Mouse (Mus musculus) central nervous system, embryonic 18 days (tissue): ENCODE data around the gene Med18. TPM values are rescaled to one million over a fixed set of nuclear protein-coding genes. Genes with fewer than 3 reads are reported as not detected.

ENCODE experiments used
- polyA plus RNA-seq: library from polyadenylated mRNA; depleted of rRNA; stranded (reverse); fragments of >200 nt; gene quantifications from 2 replicates; pipeline ENCODE4 v1.2.3, GENCODE M21; 2012; rRNA removed

Gene Med18
- 5.1 and 5.5 TPM in 2 replicates for polyA plus RNA-seq

DNA sequence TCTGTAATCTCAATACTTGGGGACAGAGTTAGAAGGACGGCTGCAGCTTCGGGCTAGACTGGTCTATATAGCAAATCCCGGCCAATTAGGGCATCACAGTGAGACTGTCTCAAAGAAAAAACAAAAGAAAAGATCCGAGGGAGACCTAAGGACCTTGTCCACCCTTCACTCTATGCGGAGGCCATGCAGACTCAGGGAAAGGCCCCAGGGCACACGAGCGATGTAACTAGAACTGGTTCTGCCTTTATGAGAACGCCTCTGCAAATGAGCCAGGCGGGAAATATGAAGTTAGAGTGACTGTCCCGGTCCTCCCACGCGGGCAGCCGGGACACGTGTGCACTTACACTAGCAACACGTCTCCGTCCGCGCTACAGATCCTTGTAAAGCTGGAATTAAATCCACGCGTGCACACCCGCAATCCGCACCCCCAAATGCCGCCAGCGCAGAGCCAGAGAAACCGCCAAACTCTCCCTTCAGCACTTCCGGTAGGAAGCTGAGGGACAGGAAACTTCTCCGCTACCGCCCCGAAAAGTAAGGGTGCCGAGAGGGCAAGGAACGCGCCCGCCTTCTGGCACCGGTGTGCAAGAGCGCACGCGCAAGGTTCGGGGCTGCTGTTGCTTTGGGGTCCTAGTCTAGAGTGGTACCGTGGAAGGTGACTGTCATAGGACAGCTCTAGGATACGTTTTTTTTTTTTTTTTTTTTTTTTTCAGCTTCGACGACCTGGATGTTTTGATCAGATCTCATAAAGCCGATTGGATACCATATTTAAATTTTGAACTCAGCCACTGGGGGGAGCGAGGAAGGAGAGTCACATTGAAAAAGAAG lies at the start of gene Med18:
Gene Med18 (minus strand): TSS at position 492 of the 825 bp plus-strand sequence.

DNA sequence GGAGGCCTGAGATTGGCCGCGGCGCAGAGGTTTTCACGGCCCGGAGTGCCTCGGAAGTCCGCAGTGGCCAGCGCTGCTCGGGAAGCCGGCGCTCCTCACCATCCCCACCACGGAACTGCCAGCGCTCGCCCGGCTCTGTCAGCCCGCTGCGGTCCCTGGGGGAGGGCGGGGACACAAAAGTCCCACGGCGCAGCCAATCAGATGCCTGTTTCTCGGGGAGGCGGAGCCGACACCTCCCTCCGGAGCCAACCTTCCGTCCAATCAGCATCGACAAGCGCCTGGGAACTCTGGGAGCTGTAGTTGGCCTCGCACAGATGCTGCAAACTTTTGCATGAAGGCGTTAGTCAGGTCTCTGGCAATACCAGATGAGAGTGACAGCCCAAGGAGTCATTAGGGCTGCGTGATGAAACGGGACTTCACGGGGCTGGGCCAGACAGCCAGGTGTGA lies 46.7 kb upstream of the Med18 start, which contains the start of gene Sesn2:
Gene Sesn2 (minus strand): TSS at position 150 of the 447 bp plus-strand sequence.

DNA sequence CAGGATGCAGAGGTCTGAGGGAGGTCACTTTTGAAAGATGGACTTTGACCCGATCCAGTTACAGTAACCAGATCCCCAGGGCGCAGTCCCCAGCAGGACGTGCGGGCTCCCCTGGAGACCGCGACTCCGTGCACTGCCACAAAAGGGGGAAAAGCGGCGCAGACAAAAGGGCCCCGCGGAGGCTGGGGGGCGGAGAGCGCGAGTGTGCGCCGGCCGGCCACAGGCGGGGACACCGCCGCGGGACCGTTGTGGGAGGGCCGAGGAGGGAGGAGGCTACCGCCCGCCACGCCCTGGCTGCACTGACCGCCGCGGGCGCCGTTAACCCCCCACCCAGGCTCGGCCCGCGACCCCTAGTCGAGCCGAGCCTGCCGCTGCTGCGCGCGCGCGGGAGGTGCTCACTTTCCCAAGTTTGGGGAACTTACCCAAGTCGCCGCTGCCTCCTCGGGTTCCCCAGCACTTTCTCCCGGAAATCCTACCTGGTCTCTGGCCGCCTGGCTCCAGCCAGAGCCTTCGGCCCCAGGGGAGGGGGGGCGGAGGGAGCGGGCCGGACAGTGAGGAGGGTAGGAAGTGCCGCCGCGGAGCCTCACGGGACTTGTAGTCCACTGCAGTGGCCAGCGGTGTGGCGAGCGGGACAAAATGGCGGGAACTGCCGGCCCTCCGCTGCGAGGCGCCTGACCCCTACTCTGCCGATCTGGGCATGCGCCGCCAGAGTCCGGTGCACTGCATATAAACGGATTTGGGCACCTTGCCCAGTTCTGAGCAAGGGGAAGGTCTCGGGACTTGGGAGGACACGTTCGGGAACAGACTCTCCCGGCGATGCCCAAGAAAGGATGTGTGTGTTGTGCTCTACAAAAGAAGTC lies 41.6 kb downstream of the Med18 start, which contains the start of gene Phactr4:
Gene Phactr4 (minus strand): TSS at position 567 of the 860 bp plus-strand sequence.

Other genes with a start within 250 kb of the Med18 start
- 26.1 and 27.9 TPM in 2 replicates for gene Gmeb1, start 202.3 kb downstream of the Med18 start, polyA plus RNA-seq
- gene Taf12, start 189.5 kb downstream of the Med18 start, polyA plus RNA-seq, result 24.1 and 24.3 TPM in 2 replicates
- gene Rab42, start 160.5 kb downstream of the Med18 start, polyA plus RNA-seq, result 2.0 TPM in 2 replicates
- 25.1 and 25.8 TPM in 2 replicates for gene Trnau1ap, start 134.4 kb downstream of the Med18 start, polyA plus RNA-seq
- gene Rcc1, start 110.3 kb downstream of the Med18 start, polyA plus RNA-seq, result 14.2 and 15.0 TPM in 2 replicates
- 7.2 and 7.6 TPM in 2 replicates for gene Phactr4, start 41.4 kb downstream of the Med18 start, polyA plus RNA-seq
- 4.8 and 5.4 TPM in 2 replicates for gene Sesn2, start 46.6 kb upstream of the Med18 start, polyA plus RNA-seq
- gene Atpif1, start 69.7 kb upstream of the Med18 start, polyA plus RNA-seq, result 1,218 and 1,264 TPM in 2 replicates
- 111 and 118 TPM in 2 replicates for gene Dnajc8, start 71.6 kb upstream of the Med18 start, polyA plus RNA-seq
- 0.32 and 0.35 TPM in 2 replicates for gene Ptafr, start 100.1 kb upstream of the Med18 start, polyA plus RNA-seq
- 23.3 and 24.0 TPM in 2 replicates for gene Eya3, start 175.1 kb upstream of the Med18 start, polyA plus RNA-seq